Mouse (Mus musculus) heart, embryonic 14.5 days (tissue): ENCODE measurements around the gene Prss40. TPM values are rescaled to one million over a fixed set of nuclear protein-coding genes. Genes with fewer than 3 reads are reported as not detected.
A peak's percentile ranks its signal among the peaks of the same experiment; 100 is the strongest.

ENCODE experiments used
- ATAC-seq: fragments of 200-750 bp; cut with Nextera tagmentation; 2 replicates; pipeline ENCODE4 v1.8.0; 2017; ENCODE audit warnings: low read depth, moderate TSS enrichment; ENCODE audit not compliant: insufficient number of reproducible peaks, insufficient read depth, low FRiP score
- H3K27ac ChIP-seq, 2 experiments: fragments of 200-500 bp in 1 of 2; fragments of 300-500 bp in 1 of 2; sonication (generic) in 1 of 2; replicated peaks in 1 of 2; 2 replicates each; pipeline ENCODE4 v1.5.1; 2012 to 2014; ENCODE audit warnings: low read depth in 2 of 2, low read length in 2 of 2, control low read depth in 1 of 2, mild to moderate bottlenecking in 1 of 2, mixed read lengths in 1 of 2; ENCODE audit not compliant: control insufficient read depth in 1 of 2, insufficient read depth in 1 of 2
- H3K27me3 ChIP-seq: fragments of 300-500 bp; sonication (generic); 2 replicates; pipeline ENCODE4 v1.6.1; 2014; ENCODE audit warnings: mild to moderate bottlenecking, low read length, control low read depth; ENCODE audit not compliant: control insufficient read depth, insufficient read depth
- H3K36me3 ChIP-seq: fragments of 300-500 bp; sonication (generic); 2 replicates; pipeline ENCODE4 v1.6.1; 2014; ENCODE audit warnings: mild to moderate bottlenecking, control low read depth, low read length, mixed read lengths; ENCODE audit not compliant: control insufficient read depth, insufficient read depth
- H3K4me1 ChIP-seq, 2 experiments: fragments of 200-500 bp in 1 of 2; fragments of 300-500 bp in 1 of 2; sonication (generic) in 1 of 2; 2 replicates each; pipeline ENCODE4 v1.6.1; 2012 to 2014; ENCODE audit warnings: low read length in 2 of 2, control low read depth in 1 of 2, mixed read lengths in 1 of 2; ENCODE audit not compliant: control insufficient read depth in 2 of 2, insufficient read depth in 2 of 2
- H3K4me2 ChIP-seq: fragments of 300-500 bp; sonication (generic); 2 replicates; pipeline ENCODE4 v1.6.1; 2014; ENCODE audit warnings: mild to moderate bottlenecking, low read length
- H3K4me3 ChIP-seq, 2 experiments: fragments of 200-500 bp in 1 of 2; fragments of 300-500 bp in 1 of 2; sonication (generic) in 1 of 2; 2 replicates each; pipeline ENCODE4 v1.5.1; 2012 to 2014; ENCODE audit warnings: low read length in 2 of 2, mild to moderate bottlenecking in 2 of 2, control low read depth in 1 of 2, low read depth in 1 of 2, moderate library complexity in 1 of 2; ENCODE audit not compliant: control insufficient read depth in 1 of 2, insufficient read depth in 1 of 2
- H3K9ac ChIP-seq: fragments of 300-500 bp; sonication (generic); 2 replicates; pipeline ENCODE4 v1.6.1; 2014; ENCODE audit warnings: mild to moderate bottlenecking, low read length
- H3K9me3 ChIP-seq: fragments of 300-500 bp; sonication (generic); 2 replicates; pipeline ENCODE4 v1.6.1; 2016; ENCODE audit warnings: low read length, control low read depth; ENCODE audit not compliant: control insufficient read depth
- WGBS: fragments of 180-500 bp; shearing (Covaris S2); extraction: QIAGEN DNeasy Blood & Tissue Kit; methylation state at CpG from one replicate; pipeline ENCODE4 v1.1.7; 2014; 5-methylcytosine and 5-hydroxymethylcytosine counted together
- polyA plus RNA-seq: library from polyadenylated mRNA; unstranded; fragments of >200 nt; fragmentation: Nextera tagmentation; extraction: Ambion mirVana; gene quantifications from 2 replicates; pipeline ENCODE4 v1.2.1, GENCODE M21; 2014

Gene Prss40
- polyA plus RNA-seq, 1 experiment from 2014 or later, result not detected

- H3K4me2 ChIP-seq, result no peak overlapping the region
- 77% methylated on average over 6 of the region's 6 CpGs for WGBS
- H3K36me3 ChIP-seq, result no peaks in the 10 kb centered on the region
- no peak for ATAC-seq
- H3K27me3 ChIP-seq, result peaks cover 27% of the 10 kb centered on the region
- H3K9ac ChIP-seq, result no peak overlapping the region
- H3K27ac ChIP-seq, result no peak overlapping the region
- H3K4me3 ChIP-seq, result no peak overlapping the region
- H3K4me1 ChIP-seq, result peaks cover 2 to 5% of the 10 kb centered on the region in 2 experiments; a peak in 1 of 4 replicates
- no peaks in the 10 kb centered on the region for H3K9me3 ChIP-seq
Measured at GRCm38 (mm10) chr1:34582218-34582617, 21.5 kb upstream of the Prss40 start.

- Histone ChIP-seq H3K9ac (no peak overlapping the region), H3K36me3 (no peaks in the 10 kb centered on the region), H3K27ac (no peak overlapping the region), H3K9me3 (no peaks in the 10 kb centered on the region), H3K27me3 (peaks cover 27% of the 10 kb centered on the region), H3K4me1 (peaks cover 2 to 5% of the 10 kb centered on the region in 2 experiments; a peak in 1 of 4 replicates), H3K4me2 (peak overlapping the region; percentile 75), H3K4me3 (peak overlapping the region; percentile 6 to 38; a peak in 2 of 4 replicates)
- ATAC-seq, result peak; percentile 35; the same call in 1 of the 2 replicates
- WGBS, result under 1% methylated on average over 18 of the region's 18 CpGs
Measured at GRCm38 (mm10) chr1:34579782-34580356, 19.1 kb upstream of the Prss40 start.

GRCm38 (mm10) chr1:34578851-34579781, 18.4 kb upstream of the Prss40 start, which contains the start of gene Amer3:
Amer3 (plus strand) TSS chr1:34579657.
- Histone ChIP-seq H3K36me3 (no peaks in the 10 kb centered on the region), H3K27ac (no peak within 1 kb of the TSS), H3K4me2 (peak within 1 kb of the TSS; percentile 75), H3K4me3 (peak within 1 kb of the TSS; percentile 38 to 39), H3K27me3 (peaks cover 27% of the 10 kb centered on the region), H3K9ac (no peak within 1 kb of the TSS), H3K4me1 (peaks cover 2 to 5% of the 10 kb centered on the region in 2 experiments; a peak in 1 of 4 replicates), H3K9me3 (no peaks in the 10 kb centered on the region)
- WGBS, result under 1% methylated on average over 53 of the region's 53 CpGs
- peak; percentile 83 for ATAC-seq

- no peaks in the 10 kb centered on the region for H3K36me3 ChIP-seq
Measured at GRCm38 (mm10) chr1:34573221-34573620, 12.5 kb upstream of the Prss40 start.

GRCm38 (mm10) chr1:34571431-34571830, 10.7 kb upstream of the Prss40 start:
- 64% methylated on average over 6 of the region's 6 CpGs for WGBS

More at GRCm38 (mm10) chr1:34573221-34573620, 12.5 kb upstream of the Prss40 start:
- Histone ChIP-seq H3K9ac (no peak overlapping the region), H3K4me2 (no peak overlapping the region), H3K4me1 (no peaks in the 10 kb centered on the region), H3K9me3 (no peaks in the 10 kb centered on the region), H3K27ac (no peak overlapping the region), H3K4me3 (no peak overlapping the region), H3K27me3 (peaks cover 4% of the 10 kb centered on the region; the same call in 1 of the 2 replicates)
- 86% methylated on average over 6 of the region's 6 CpGs for WGBS
- ATAC-seq, result no peak

GRCm38 (mm10) chr1:34569876-34570275, 9.1 kb upstream of the Prss40 start:
- Histone ChIP-seq H3K36me3 (no peaks in the 10 kb centered on the region), H3K4me2 (no peak overlapping the region), H3K9ac (no peak overlapping the region), H3K9me3 (no peaks in the 10 kb centered on the region), H3K27ac (no peak overlapping the region), H3K4me3 (no peak overlapping the region), H3K4me1 (no peaks in the 10 kb centered on the region), H3K27me3 (no peaks in the 10 kb centered on the region)
- WGBS, result 94% methylated on average over 2 of the region's 2 CpGs
- no peak for ATAC-seq

More at GRCm38 (mm10) chr1:34571431-34571830, 10.7 kb upstream of the Prss40 start:
- H3K9me3 ChIP-seq, result no peaks in the 10 kb centered on the region
- H3K36me3 ChIP-seq, result no peaks in the 10 kb centered on the region
- H3K4me3 ChIP-seq, result no peak overlapping the region
- no peak overlapping the region for H3K27ac ChIP-seq
- H3K4me1 ChIP-seq, result no peaks in the 10 kb centered on the region
- H3K9ac ChIP-seq, result no peak overlapping the region
- ATAC-seq, result no peak
- no peaks in the 10 kb centered on the region for H3K27me3 ChIP-seq
- no peak overlapping the region for H3K4me2 ChIP-seq

- H3K9ac ChIP-seq, result no peak overlapping the region
- no peak overlapping the region for H3K4me2 ChIP-seq
- no peaks in the 10 kb centered on the region for H3K4me1 ChIP-seq
- WGBS, result 94% methylated on average over 2 of the region's 2 CpGs
- no peaks in the 10 kb centered on the region for H3K9me3 ChIP-seq
- H3K4me3 ChIP-seq, result no peak overlapping the region
- no peak overlapping the region for H3K27ac ChIP-seq
- ATAC-seq, result no peak
- no peaks in the 10 kb centered on the region for H3K27me3 ChIP-seq
- H3K36me3 ChIP-seq, result no peaks in the 10 kb centered on the region
Measured at GRCm38 (mm10) chr1:34568120-34568519, 7.4 kb upstream of the Prss40 start.
